Mouse (Mus musculus) heart, embryonic 14.5 days (tissue): Measurements from ENCODE around the gene Vps37b. TPM values are rescaled to one million over a fixed set of nuclear protein-coding genes. Genes with fewer than 3 reads are reported as not detected.

Experiments
- ATAC-seq: fragments of 200-750 bp; cut with Nextera tagmentation; 2 replicates; pipeline ENCODE4 v1.8.0; 2017; ENCODE audit warnings: low read depth, moderate TSS enrichment; ENCODE audit not compliant: insufficient number of reproducible peaks, insufficient read depth, low FRiP score
- H3K27ac ChIP-seq, 2 experiments: fragments of 200-500 bp in 1 of 2; fragments of 300-500 bp in 1 of 2; sonication (generic) in 1 of 2; replicated peaks in 1 of 2; 2 replicates each; pipeline ENCODE4 v1.5.1; 2012 to 2014; ENCODE audit warnings: low read depth in 2 of 2, low read length in 2 of 2, control low read depth in 1 of 2, mild to moderate bottlenecking in 1 of 2, mixed read lengths in 1 of 2; ENCODE audit not compliant: control insufficient read depth in 1 of 2, insufficient read depth in 1 of 2
- H3K27me3 ChIP-seq: fragments of 300-500 bp; sonication (generic); 2 replicates; pipeline ENCODE4 v1.6.1; 2014; ENCODE audit warnings: mild to moderate bottlenecking, low read length, control low read depth; ENCODE audit not compliant: control insufficient read depth, insufficient read depth
- H3K36me3 ChIP-seq: fragments of 300-500 bp; sonication (generic); 2 replicates; pipeline ENCODE4 v1.6.1; 2014; ENCODE audit warnings: mild to moderate bottlenecking, control low read depth, low read length, mixed read lengths; ENCODE audit not compliant: control insufficient read depth, insufficient read depth
- H3K4me1 ChIP-seq, 2 experiments: fragments of 200-500 bp in 1 of 2; fragments of 300-500 bp in 1 of 2; sonication (generic) in 1 of 2; 2 replicates each; pipeline ENCODE4 v1.6.1; 2012 to 2014; ENCODE audit warnings: low read length in 2 of 2, control low read depth in 1 of 2, mixed read lengths in 1 of 2; ENCODE audit not compliant: control insufficient read depth in 2 of 2, insufficient read depth in 2 of 2
- H3K4me2 ChIP-seq: fragments of 300-500 bp; sonication (generic); 2 replicates; pipeline ENCODE4 v1.6.1; 2014; ENCODE audit warnings: mild to moderate bottlenecking, low read length
- H3K4me3 ChIP-seq, 2 experiments: fragments of 200-500 bp in 1 of 2; fragments of 300-500 bp in 1 of 2; sonication (generic) in 1 of 2; 2 replicates each; pipeline ENCODE4 v1.5.1; 2012 to 2014; ENCODE audit warnings: low read length in 2 of 2, mild to moderate bottlenecking in 2 of 2, control low read depth in 1 of 2, low read depth in 1 of 2, moderate library complexity in 1 of 2; ENCODE audit not compliant: control insufficient read depth in 1 of 2, insufficient read depth in 1 of 2
- H3K9ac ChIP-seq: fragments of 300-500 bp; sonication (generic); 2 replicates; pipeline ENCODE4 v1.6.1; 2014; ENCODE audit warnings: mild to moderate bottlenecking, low read length
- H3K9me3 ChIP-seq: fragments of 300-500 bp; sonication (generic); 2 replicates; pipeline ENCODE4 v1.6.1; 2016; ENCODE audit warnings: low read length, control low read depth; ENCODE audit not compliant: control insufficient read depth
- WGBS: fragments of 180-500 bp; shearing (Covaris S2); extraction: QIAGEN DNeasy Blood & Tissue Kit; methylation state at CpG from one replicate; pipeline ENCODE4 v1.1.7; 2014; 5-methylcytosine and 5-hydroxymethylcytosine counted together
- polyA plus RNA-seq: library from polyadenylated mRNA; unstranded; fragments of >200 nt; fragmentation: Nextera tagmentation; extraction: Ambion mirVana; gene quantifications from 2 replicates; pipeline ENCODE4 v1.2.1, GENCODE M21; 2014

The Vps37b gene
- polyA plus RNA-seq, 1 experiment from 2014 or later, result 47.7 TPM

GRCm38 (mm10) chr5:123985434-123985833, 46.6 kb downstream of the Vps37b start:
- no peaks in the 10 kb centered on the region for H3K27me3 ChIP-seq
- no peak overlapping the region for H3K4me2 ChIP-seq
- WGBS, result 56% methylated on average over 9 of the region's 9 CpGs
- H3K4me3 ChIP-seq, result no peak overlapping the region
- no peak overlapping the region; a peak in 1 of 4 replicates for H3K27ac ChIP-seq
- no peak overlapping the region for H3K9ac ChIP-seq
- peaks cover 31 to 48% of the 10 kb centered on the region in 2 experiments for H3K4me1 ChIP-seq
- peak; percentile 18; the same call in 1 of the 2 replicates for ATAC-seq
- H3K36me3 ChIP-seq, result no peaks in the 10 kb centered on the region
- H3K9me3 ChIP-seq, result no peaks in the 10 kb centered on the region

- ATAC-seq, result no peak
- 70% methylated on average over 11 of the region's 11 CpGs for WGBS
- no peak overlapping the region for H3K4me3 ChIP-seq
- no peaks in the 10 kb centered on the region for H3K9me3 ChIP-seq
- H3K27me3 ChIP-seq, result no peaks in the 10 kb centered on the region
- peaks cover 43 to 60% of the 10 kb centered on the region in 2 experiments for H3K4me1 ChIP-seq
- H3K9ac ChIP-seq, result no peak overlapping the region
- H3K4me2 ChIP-seq, result no peak overlapping the region
- no peaks in the 10 kb centered on the region for H3K36me3 ChIP-seq
- no peak overlapping the region for H3K27ac ChIP-seq
These were observed 49.2 kb downstream of the Vps37b start for GRCm38 (mm10) chr5:123982838-123983237.

- ATAC-seq, result no peak
- H3K27me3 ChIP-seq, result no peaks in the 10 kb centered on the region
- H3K9me3 ChIP-seq, result no peaks in the 10 kb centered on the region
- H3K36me3 ChIP-seq, result no peaks in the 10 kb centered on the region
- peaks cover 43 to 58% of the 10 kb centered on the region in 2 experiments for H3K4me1 ChIP-seq
- H3K4me3 ChIP-seq, result no peak overlapping the region
- WGBS, result 42% methylated on average over 6 of the region's 6 CpGs
- H3K27ac ChIP-seq, result peak overlapping the region; percentile 45 to 55
- no peak overlapping the region for H3K9ac ChIP-seq
- H3K4me2 ChIP-seq, result peak overlapping the region; percentile 22; the same call in 1 of the 2 replicates
These were observed 50.9 kb downstream of the Vps37b start for GRCm38 (mm10) chr5:123981250-123981554.

- Histone ChIP-seq H3K27ac (peak overlapping the region; percentile 45 to 55), H3K36me3 (no peaks in the 10 kb centered on the region), H3K9ac (no peak overlapping the region), H3K4me3 (no peak overlapping the region), H3K4me2 (peak overlapping the region; percentile 22; the same call in 1 of the 2 replicates), H3K27me3 (no peaks in the 10 kb centered on the region), H3K4me1 (peaks cover 41 to 53% of the 10 kb centered on the region in 2 experiments), H3K9me3 (no peaks in the 10 kb centered on the region)
- no peak for ATAC-seq
- 79% methylated on average over 9 of the region's 9 CpGs for WGBS
These were observed 51.4 kb downstream of the Vps37b start for GRCm38 (mm10) chr5:123980521-123981249.

- no peak for ATAC-seq
- peaks cover 35 to 46% of the 10 kb centered on the region in 2 experiments for H3K4me1 ChIP-seq
- H3K4me3 ChIP-seq, result no peak overlapping the region
- H3K9ac ChIP-seq, result no peak overlapping the region
- WGBS, result 57% methylated on average over 4 of the region's 4 CpGs
- H3K27me3 ChIP-seq, result no peaks in the 10 kb centered on the region
- H3K9me3 ChIP-seq, result no peaks in the 10 kb centered on the region
- H3K36me3 ChIP-seq, result no peaks in the 10 kb centered on the region
- no peak overlapping the region for H3K4me2 ChIP-seq
- H3K27ac ChIP-seq, result 0 out of 4 replicates have a peak overlapping the region, but pooled peaks have one; percentile 5 to 20
These were observed 52.1 kb downstream of the Vps37b start for GRCm38 (mm10) chr5:123979980-123980369.

- no peak overlapping the region for H3K4me3 ChIP-seq
- H3K4me2 ChIP-seq, result no peak overlapping the region
- 77% methylated on average over 18 of the region's 18 CpGs for WGBS
- no peak overlapping the region for H3K9ac ChIP-seq
- no peaks in the 10 kb centered on the region for H3K27me3 ChIP-seq
- H3K9me3 ChIP-seq, result no peaks in the 10 kb centered on the region
- peaks cover 33 to 46% of the 10 kb centered on the region in 2 experiments for H3K4me1 ChIP-seq
- no peaks in the 10 kb centered on the region for H3K36me3 ChIP-seq
- 0 out of 4 replicates have a peak overlapping the region, but pooled peaks of 1 of the 2 experiments have one; percentile 6 for H3K27ac ChIP-seq
- no peak for ATAC-seq
These were observed 52.7 kb downstream of the Vps37b start for GRCm38 (mm10) chr5:123979221-123979979.

- 72% methylated on average over 5 of the region's 5 CpGs for WGBS
- Histone ChIP-seq H3K4me3 (no peak overlapping the region), H3K4me1 (peaks cover 31 to 45% of the 10 kb centered on the region in 2 experiments), H3K9ac (no peak overlapping the region), H3K9me3 (no peaks in the 10 kb centered on the region), H3K27ac (no peak overlapping the region), H3K4me2 (no peak overlapping the region), H3K27me3 (no peaks in the 10 kb centered on the region; the same call in 1 of the 2 replicates), H3K36me3 (no peaks in the 10 kb centered on the region)
- ATAC-seq, result no peak
These were observed 53.9 kb downstream of the Vps37b start for GRCm38 (mm10) chr5:123978131-123978530.
